In genomic region chr3:57651231-57651864, GRCm38 (mm10) we compare ENCODE assay signal across 8 mouse cellular contexts. TPM values are rescaled to one million over a fixed set of nuclear protein-coding genes. Genes with fewer than 3 reads are reported as not detected.
DNase-seq lines count a peak whose midpoint lies in the region; ATAC-seq lines count a peak whose summit lies in the region.

Gene Commd2, minus strand, starts transcription at chr3:57651715.

- peak; percentile 97 for ATAC-seq in common myeloid progenitor, adult 5-6 weeks (replicated peaks; ENCODE audit: low read depth, poor library complexity, severe bottlenecking)

- no peaks in the 10 kb centered on the region for H3K27me3 ChIP-seq in megakaryocyte, embryonic 14.5 days (replicated peaks)

- peaks cover 4% of the 10 kb centered on the region; the same call in 1 of the 2 replicates for H3K4me1 ChIP-seq in megakaryocyte, embryonic 14.5 days

- peaks cover 19% of the 10 kb centered on the region for H3K36me3 ChIP-seq in megakaryocyte, embryonic 14.5 days (replicated peaks; ENCODE audit: low read length)

- peak; percentile 94 for DNase-seq in ZHBTc4 (ENCODE audit: low read depth, low spot score)
- peak; percentile 74 for DNase-seq in gastrocnemius, adult 8-10 months (ENCODE audit: low spot score in 2 of 2)
- peak; percentile 35 for DNase-seq in hindlimb bud, embryonic 11.5 days (ENCODE audit: extremely low spot score, low read depth, low spot score)
- peak; percentile 66 to 95 for DNase-seq in left cerebral cortex, adult 8-10 months (ENCODE audit: low spot score in 2 of 2)
- peak; percentile 91 to 94 for DNase-seq in right cerebral cortex, postnatal 10 days (ENCODE audit: low spot score in 2 of 2)
- peak; percentile 89 for DNase-seq in urinary bladder, postnatal 25 days (ENCODE audit: low spot score)

- H3K9me3 ChIP-seq in megakaryocyte, embryonic 14.5 days: no peaks in the 10 kb centered on the region

- H3K4me3 ChIP-seq in megakaryocyte, embryonic 14.5 days (replicated peaks): peak within 1 kb of the TSS; percentile 93

RNA-seq across cellular contexts. Expression of gene Commd2, which starts in this region (rescaled TPM):
- total RNA-seq in common myeloid progenitor, adult 5-6 weeks (2017): 17.9 and 24.4 TPM in 2 replicates
- 10 to 100 TPM; 10.4 to 11.9 (median 11.4) TPM for total RNA-seq in gastrocnemius, adult 8-10 months (2022)
- total RNA-seq in left cerebral cortex, adult 8-10 months (2022): 10 to 100 TPM; 18.5 to 20.9 (median 19.2) TPM
- 24.8 and 47.5 TPM in 2 replicates for polyA plus RNA-seq in megakaryocyte, embryonic 14.5 days (2012; ENCODE audit: insufficient read depth, low replicate concordance)

Comparison
In these comparisons a context has a peak if more than half of its experiments do, and no peak if none do; other contexts are left out.
1. Peak in every context shown above with its lines: DNase-seq, ATAC-seq and H3K4me3 ChIP-seq.
2. DNase-seq: peak in every context shown above with its lines; median percentile 94 in ZHBTc4; 92 in right cerebral cortex, postnatal 10 days; 89 in urinary bladder, postnatal 25 days; 80 in left cerebral cortex, adult 8-10 months; 74 in gastrocnemius, adult 8-10 months; 35 in hindlimb bud, embryonic 11.5 days.